Mouse (Mus musculus): ENCODE measurements around the gene Hagh.

DNA sequence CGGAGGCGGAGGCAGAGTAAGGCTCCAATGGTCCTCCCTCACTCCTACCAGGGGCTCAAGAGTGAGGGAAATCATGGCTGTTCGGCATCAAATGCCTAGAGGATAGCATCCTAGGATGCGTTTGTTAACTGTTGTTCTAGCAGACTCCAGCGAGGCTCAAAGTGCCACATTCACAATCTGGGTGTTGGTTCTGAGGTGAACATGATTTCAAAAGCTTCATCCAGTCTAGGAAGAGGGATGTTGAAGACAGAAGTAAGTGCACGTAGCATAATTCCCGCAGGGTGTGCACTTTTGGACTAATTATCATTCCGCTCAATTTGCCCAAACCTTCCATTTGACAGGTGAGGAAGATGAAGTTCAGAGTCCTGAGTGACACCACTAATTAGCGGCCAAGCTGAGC, 41.7 kb upstream of the Hagh start:
- no peak for TF ChIP-seq CTCF (IDR thresholded peaks at IDR 0.05; ENCODE audit: extremely low read depth, insufficient read length, insufficient replicate concordance, low read depth, low read length)
- no peak for TF ChIP-seq POLR2A (IDR thresholded peaks at IDR 0.05; ENCODE audit: low read depth, low read length)

All from small intestine, adult 2 months (tissue).